Mouse (Mus musculus) mouse embryonic stem cell (cell line): Measurements from ENCODE around the gene Arhgap5.

Experiments used
- in situ Hi-C, 2 experiments: fragments of 300-500 bp; cut with MboI; formaldehyde crosslinking; loops; 1 replicate in 1 of 2; 3 replicates in 1 of 2; pipeline ENCODE4 v1.14.3; 2019 to 2020; ENCODE audit warnings: low sequenced_read_pairs in 2 of 2, low pct_unique_long_range_greater_than_20kb in 1 of 2, mixed read lengths in 1 of 2; ENCODE audit not compliant: unreplicated experiment in 1 of 2

The Arhgap5 gene

DNA sequence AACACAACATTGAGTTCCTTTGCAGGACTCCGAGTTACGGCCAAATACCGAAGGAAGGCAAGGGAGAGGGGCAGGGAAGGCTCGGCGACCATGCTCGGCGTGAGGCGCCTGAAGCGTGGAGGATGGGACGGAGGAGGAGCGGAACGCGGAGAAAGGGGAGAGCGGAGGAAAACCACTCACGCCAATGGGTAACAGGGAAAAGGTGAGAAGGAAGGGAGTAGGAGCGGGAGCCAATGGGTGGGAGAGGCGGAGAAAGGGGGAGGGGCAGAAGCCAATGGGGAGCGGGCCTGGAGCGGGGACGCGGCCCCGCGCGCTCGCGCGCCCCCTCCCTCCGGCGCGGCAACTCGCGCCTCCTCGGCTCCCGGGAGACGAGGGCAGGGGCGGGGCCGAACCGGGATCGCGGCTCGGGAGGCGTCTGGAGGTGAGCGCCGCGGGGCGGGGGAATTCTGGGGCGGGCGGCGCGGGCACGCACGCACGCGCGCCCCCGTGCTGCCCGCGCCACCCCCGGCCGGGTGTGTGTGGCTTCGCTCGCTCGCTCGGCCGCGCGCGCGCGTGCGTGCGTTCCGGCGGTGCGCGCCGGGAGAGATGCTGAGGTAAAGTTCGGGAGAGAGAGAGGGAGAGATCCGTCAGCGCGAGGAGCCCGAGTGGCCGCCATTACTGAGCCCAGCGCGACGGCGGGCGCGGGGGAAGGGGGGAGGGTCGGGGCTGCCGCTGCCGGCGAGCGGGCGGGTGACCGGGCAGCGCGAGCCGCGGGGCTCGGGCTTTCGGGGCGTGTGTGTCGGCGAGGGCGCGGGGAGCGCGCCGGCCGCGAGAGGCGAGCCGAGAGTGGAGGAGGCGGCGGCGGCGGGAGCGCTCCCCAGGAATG, at the start of gene Arhgap5:
TSS of gene Arhgap5 (plus strand) at position 517 of the 865 bp plus-strand sequence.
- in situ Hi-C loops = no loop called here

GRCm38 (mm10) chr12:52464593-52464992, 39.2 kb upstream of the Arhgap5 start:
- in situ Hi-C loops = no loop called here

DNA sequence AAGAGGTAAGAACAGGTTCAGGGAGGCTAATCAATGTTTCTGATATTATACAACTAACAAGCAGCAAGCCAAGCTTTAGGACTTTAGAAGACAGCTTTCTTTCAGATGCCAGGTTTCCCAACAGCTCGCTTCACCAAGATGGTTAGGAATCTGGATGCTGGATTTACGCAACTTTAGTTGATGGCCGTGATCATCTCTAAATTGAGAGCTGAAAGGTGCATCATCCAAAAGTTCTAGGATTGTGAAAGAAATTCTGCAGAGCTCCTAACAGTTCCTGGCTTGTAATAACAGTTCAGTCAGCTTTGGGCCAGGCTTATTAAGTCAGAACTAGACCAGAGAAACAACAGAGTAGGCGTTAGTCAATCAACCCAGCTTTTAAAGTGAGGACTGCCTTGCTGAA, 32.2 kb upstream of the Arhgap5 start:
- in situ Hi-C loops = no loop called here

DNA sequence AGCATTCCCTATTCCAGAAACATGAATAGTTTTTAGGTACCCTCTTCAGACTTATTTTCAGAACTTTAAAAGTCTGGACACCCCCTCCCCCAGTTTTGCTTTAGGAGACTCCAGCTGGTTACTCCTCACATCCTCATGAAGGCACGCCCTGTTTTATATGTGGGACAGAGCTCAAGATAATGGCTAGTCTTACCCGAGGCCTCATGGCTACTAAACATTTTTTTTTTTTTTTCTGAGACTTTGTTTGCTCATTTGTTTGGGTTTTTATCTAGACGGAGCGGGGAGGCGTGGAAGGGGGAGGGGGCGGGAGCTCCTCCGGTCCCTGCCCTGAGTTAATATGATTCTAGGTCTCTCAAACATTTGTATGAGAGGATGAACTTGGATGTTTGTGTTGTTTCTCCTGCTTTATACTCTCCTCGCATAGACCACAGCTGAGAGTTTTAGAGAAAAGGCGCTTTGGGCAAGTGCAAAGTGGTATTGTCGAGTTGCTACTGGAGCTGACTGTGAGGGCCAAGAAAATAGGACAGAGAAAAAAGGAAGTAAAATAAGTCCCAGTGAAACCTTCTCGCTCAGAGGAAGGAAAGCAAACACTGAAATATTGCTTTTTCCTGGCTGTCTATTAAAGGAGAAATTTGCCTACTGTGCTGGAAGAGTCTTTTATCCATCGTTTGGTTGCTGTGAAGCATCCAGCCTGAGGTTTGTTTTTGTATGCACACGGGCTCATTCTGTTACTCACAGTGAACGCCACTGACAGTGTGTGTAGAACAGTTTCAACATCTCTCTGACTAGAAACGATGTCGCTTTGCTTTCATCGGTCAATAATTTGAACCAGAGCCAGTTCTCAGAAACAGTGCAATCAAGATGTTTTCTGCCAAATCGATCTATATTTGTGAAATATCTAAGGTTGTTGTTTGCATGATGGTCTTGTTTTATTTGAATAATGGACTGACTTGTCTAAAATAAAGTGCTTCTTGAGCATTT, 29.5 kb upstream of the Arhgap5 start:
- in situ Hi-C loops = no loop called here

- in situ Hi-C loops = no loop called here
Observed at GRCm38 (mm10) chr12:52476036-52476435, 27.7 kb upstream of the Arhgap5 start.

GRCm38 (mm10) chr12:52478611-52479010, 25.2 kb upstream of the Arhgap5 start:
- in situ Hi-C loops = no loop called here

- in situ Hi-C loops = no loop called here
Observed at GRCm38 (mm10) chr12:52479323-52479722, 24.4 kb upstream of the Arhgap5 start.

- in situ Hi-C loops = no loop called here
Observed at GRCm38 (mm10) chr12:52480851-52481250, 22.9 kb upstream of the Arhgap5 start.

DNA sequence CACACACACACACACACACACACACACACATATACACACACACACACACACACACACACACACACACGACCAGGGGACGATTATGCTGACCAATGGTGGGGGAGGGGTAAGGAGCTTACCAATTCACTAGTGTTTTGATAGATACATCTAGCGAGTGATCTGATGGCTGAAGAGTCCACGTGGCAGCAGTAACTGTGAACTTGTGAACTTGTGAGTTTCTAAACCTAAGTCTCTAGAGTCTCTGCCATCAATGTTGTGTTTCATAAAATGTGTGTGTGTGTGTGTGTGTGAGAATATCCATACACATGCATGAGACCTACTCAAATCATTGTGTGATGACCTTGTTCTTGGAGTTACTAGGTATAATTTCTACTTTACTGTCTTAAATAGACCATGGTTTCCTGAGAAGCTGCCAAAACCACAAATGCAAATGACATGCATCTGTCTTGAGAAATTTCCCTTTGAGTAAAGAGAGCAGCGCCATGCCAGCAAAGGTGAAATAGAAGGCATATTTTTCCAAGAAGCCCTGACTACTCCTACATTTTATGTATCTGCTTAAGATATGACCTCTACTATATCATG, 21.7 kb upstream of the Arhgap5 start:
- in situ Hi-C loops = no loop called here

DNA sequence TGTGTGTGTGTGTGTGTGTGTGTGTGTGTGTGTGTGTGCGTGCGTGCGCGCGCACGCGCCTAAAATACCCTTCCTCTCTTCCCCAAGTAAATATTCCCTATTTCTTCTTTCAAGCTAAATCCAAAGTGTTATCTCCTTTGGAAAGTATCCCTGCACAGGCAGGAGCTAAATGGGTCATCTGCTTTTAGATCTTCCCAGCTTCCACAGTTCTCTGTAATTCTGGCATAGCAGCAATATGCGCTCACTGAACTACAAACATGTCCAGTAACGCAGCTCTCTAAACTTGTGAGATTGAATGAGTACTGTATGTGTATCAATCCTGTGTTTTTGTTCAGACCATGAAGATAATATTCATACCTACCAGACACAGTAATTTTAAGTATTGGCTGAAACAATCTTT, 20.6 kb upstream of the Arhgap5 start:
- in situ Hi-C loops = no loop called here

DNA sequence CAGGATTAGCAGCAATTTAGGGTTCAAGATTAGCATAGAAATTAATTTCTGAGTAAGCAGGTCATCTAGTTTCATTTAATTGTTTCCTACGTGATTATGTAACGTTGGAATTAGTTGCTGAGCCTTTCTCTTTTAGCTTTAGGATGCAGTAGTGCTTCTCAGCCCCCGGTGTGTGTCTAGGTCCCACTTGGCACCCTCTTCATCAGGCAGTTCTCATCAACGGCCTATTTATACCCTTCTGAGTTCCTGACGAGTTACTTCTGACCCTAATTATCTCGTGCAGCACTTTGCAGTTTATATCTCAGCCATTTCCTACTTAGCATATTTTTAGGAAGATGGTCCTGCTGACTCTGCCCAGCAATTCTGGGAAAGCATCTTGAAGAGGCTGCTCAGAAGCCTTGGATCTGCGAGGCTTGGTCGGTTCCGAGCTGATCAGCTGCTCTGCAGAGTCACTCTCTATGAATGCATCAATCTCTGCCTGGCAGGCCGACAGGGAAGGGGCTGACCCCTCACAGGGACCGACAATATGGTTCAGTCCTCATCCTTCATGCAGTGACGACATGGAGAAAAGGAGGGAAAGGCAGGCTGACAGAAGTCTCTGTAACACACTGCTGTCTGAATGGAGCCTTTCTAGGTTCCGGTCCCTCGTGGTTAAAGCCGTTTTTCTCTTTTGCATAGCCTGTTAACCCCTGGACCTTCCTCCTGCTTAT, 15.4 kb upstream of the Arhgap5 start:
- in situ Hi-C loops = no loop called here

DNA sequence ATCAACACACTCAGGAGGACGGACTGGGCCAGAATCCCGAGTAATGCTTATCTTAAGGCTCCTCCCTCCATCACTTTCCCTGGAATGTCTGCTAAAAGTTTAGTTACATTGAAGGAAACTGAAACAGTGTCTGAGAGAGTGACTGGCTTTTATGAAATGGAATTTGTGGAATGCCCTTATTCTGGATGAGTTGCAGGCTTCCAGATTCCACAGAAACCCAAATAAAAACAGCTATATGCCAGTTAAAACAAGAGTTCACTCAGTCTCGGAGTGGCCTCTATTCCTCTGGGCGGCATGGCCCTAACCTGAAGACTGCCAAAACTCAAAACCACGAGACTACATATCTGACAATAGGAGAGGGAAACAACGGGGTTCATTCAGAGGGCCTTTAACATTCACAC, 10.5 kb upstream of the Arhgap5 start:
- in situ Hi-C loops = no loop called here

DNA sequence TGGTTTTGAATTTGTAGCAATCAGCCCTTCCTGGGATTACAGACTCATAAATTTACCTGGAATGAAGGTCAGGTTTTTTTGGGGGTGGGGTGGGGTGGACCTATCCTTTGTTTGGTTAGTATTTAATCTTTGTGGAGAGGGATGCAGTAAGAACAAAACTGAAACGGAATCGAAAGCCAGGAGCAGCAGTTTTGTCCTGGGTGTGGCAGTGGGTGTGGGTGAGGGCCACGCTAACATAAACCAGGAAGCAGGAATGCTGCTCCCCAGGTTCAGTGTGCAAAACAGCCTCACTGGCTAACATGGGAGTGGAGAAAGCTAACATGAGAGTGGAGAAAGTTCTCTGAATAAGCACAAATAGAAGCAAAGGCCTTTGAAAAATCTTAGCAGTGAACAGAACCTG, 6.6 kb upstream of the Arhgap5 start:
- in situ Hi-C loops = no loop called here

DNA sequence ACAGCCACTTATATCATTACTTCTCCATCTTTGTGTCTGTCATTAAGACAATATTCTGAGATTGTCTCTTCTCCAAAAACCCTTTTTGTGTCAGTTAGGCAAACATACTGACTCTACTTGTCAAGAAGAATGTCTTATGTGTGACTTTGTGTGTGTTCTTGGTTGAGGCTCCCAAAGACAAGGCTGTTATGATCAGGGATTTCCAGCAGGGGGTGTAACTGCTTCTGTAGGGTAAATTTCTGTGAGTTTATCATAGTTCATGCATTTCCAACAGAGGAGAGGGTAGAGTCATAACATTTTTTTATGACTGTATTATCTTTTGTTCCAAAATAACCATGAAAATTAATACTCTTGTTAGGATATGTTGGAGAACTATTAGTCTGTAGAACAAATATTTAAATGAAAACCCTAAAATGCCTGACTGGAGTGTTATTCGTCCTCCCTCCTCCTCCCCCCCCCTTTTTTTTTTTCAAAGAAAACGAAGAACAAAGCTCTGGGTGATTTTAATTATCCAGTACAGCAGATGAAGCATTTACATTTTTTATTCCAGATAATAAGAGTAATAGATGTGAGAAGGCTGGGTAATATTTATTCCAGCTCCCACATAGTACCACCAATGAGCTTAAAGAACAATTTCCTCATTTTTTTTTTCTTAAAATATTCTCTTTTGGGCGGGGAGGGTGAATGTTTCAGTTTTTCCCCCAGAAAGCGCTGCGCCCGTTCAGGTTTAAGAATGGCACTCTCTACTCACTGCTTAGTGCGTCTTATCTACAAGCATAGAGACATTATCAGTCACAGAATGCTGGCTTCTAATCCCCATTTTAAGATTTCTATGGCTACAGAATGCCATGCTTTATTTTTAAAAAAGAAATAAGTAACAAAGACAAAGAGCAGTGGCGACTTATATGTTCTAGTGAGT, 2.6 kb upstream of the Arhgap5 start:
- in situ Hi-C loops = no loop called here

DNA sequence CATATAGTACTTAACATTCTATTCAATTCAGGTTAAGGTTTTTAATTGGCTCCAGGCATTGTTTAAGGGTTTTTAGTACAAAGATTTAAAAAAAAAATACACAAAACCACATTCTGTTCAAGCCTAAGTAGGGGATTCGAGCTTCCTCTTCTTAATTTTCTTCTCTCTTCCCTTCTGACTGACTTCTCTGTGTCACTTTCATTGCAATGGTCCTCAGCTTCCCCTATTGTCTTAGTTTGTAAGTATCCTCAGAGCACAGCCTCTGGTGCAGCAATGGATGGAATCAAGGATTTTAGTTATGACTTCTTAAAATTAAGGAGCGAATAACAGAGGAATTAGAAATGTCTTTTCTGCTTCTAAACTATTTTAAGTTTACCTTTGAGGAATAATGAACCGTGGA, 1.6 kb upstream of the Arhgap5 start:
- in situ Hi-C loops = no loop called here

GRCm38 (mm10) chr12:52503131-52503455, 679 bp upstream of the Arhgap5 start:
- in situ Hi-C loops = no loop called here

GRCm38 (mm10) chr12:52504331-52505181, 784 bp downstream of the Arhgap5 start:
- in situ Hi-C loops = no loop called here
